Mouse (Mus musculus) limb, embryonic 15.5 days (tissue): Measurements from ENCODE around the gene Pou3f3. TPM values are rescaled to one million over a fixed set of nuclear protein-coding genes. Genes with fewer than 3 reads are reported as not detected.

ENCODE experiments used
- ATAC-seq: fragments of 200-750 bp; cut with Nextera tagmentation; 2 replicates; pipeline ENCODE4 v1.8.0; 2017; ENCODE audit warnings: low read depth, moderate TSS enrichment; ENCODE audit not compliant: insufficient number of reproducible peaks, low FRiP score, low TSS enrichment
- H3K27ac ChIP-seq: fragments of 300-500 bp; sonication (generic); 2 replicates; pipeline ENCODE4 v1.5.1; 2015; ENCODE audit warnings: moderate library complexity, mild to moderate bottlenecking, inconsistent platforms
- H3K27me3 ChIP-seq: fragments of 300-500 bp; sonication (generic); 2 replicates; pipeline ENCODE4 v1.6.1; 2015; ENCODE audit warnings: inconsistent platforms
- H3K36me3 ChIP-seq: fragments of 300-500 bp; sonication (generic); 2 replicates; pipeline ENCODE4 v1.6.1; 2015; ENCODE audit warnings: inconsistent platforms
- H3K4me1 ChIP-seq: fragments of 300-500 bp; sonication (generic); 2 replicates; pipeline ENCODE4 v1.6.1; 2015; ENCODE audit warnings: inconsistent platforms
- H3K4me2 ChIP-seq: fragments of 300-500 bp; sonication (generic); 2 replicates; pipeline ENCODE4 v1.6.1; 2015; ENCODE audit warnings: mild to moderate bottlenecking, inconsistent platforms
- H3K4me3 ChIP-seq: fragments of 300-500 bp; sonication (generic); 2 replicates; pipeline ENCODE4 v1.5.1; 2015; ENCODE audit warnings: mild to moderate bottlenecking, inconsistent platforms
- H3K9ac ChIP-seq: fragments of 300-500 bp; sonication (generic); 2 replicates; pipeline ENCODE4 v1.6.1; 2015; ENCODE audit warnings: inconsistent platforms
- H3K9me3 ChIP-seq: fragments of 300-500 bp; sonication (generic); 2 replicates; pipeline ENCODE4 v1.6.1; 2016; ENCODE audit warnings: inconsistent platforms
- WGBS: fragments of 180-500 bp; shearing (Covaris S2); methylation state at CpG from one replicate; pipeline ENCODE4 v1.1.7; 2015; 5-methylcytosine and 5-hydroxymethylcytosine counted together
- polyA plus RNA-seq: library from polyadenylated mRNA; unstranded; fragments of >200 nt; fragmentation: Nextera tagmentation; extraction: Ambion mirVana; gene quantifications from 2 replicates; pipeline ENCODE4 v1.2.1, GENCODE M21; 2015

Gene Pou3f3
- polyA plus RNA-seq, 1 experiment from 2014 or later: 0.86 TPM

DNA sequence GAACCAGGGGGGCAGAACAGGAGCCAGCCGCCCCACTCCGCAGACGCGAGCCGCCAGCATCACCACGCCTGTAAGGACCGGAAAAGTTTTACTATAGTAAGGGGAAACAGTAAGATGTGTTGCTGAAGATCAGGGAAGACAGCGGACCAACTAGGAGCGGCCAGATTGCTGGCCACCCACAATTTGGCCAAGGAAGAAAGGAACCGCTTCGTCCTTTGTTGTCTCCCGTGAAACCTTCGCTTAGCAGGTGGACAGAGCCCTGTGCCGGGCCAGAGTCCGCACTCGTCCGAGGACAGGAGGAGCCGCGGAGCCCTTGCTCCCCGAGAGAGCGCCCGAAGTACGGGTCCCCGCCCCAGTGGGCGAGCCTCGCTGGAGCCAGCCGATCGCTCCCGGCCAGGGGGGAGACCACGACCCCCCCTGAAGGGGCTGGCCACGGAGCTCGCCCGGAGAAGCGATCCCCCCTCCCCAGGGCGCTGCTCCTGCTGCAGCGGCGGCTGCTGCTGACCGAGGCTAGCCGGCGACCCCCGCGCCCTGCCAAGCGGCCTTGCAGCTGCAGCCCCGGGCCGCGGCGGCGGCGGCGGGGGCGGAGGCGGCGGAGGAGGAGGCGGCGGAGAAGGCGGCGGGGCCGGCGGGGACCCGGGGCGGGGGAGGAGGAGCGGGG, 933 bp downstream of the Pou3f3 start:
- peaks cover 90% of the 10 kb centered on the region for H3K27me3 ChIP-seq
- no peak overlapping the region for H3K9ac ChIP-seq
- no peak overlapping the region for H3K27ac ChIP-seq
- peak overlapping the region; percentile 42 for H3K4me3 ChIP-seq
- peaks cover 50% of the 10 kb centered on the region for H3K4me1 ChIP-seq
- WGBS: under 1% methylated on average over 40 of the region's 62 CpGs
- no peaks in the 10 kb centered on the region for H3K36me3 ChIP-seq
- ATAC-seq: no peak
- no peaks in the 10 kb centered on the region for H3K9me3 ChIP-seq
- H3K4me2 ChIP-seq: peak overlapping the region; percentile 64

DNA sequence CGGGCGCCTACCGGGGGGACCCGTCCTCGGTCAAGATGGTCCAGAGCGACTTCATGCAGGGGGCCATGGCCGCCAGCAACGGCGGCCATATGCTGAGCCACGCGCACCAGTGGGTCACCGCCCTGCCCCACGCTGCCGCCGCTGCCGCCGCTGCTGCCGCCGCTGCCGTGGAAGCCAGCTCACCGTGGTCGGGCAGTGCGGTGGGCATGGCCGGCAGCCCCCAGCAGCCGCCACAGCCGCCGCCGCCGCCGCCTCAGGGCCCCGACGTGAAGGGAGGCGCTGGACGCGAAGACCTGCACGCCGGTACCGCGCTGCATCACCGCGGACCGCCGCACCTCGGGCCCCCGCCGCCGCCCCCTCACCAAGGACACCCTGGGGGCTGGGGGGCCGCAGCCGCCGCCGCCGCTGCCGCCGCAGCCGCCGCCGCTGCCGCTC, 1.8 kb downstream of the Pou3f3 start:
- peaks cover 90% of the 10 kb centered on the region for H3K27me3 ChIP-seq
- 0 out of 2 replicates have a peak overlapping the region, but pooled peaks have one; percentile 26 for H3K9ac ChIP-seq
- no peak overlapping the region for H3K27ac ChIP-seq
- peak overlapping the region; percentile 42 for H3K4me3 ChIP-seq
- peak overlapping the region; percentile 64 for H3K4me2 ChIP-seq
- no peaks in the 10 kb centered on the region for H3K9me3 ChIP-seq
- H3K36me3 ChIP-seq: no peaks in the 10 kb centered on the region
- peaks cover 50% of the 10 kb centered on the region for H3K4me1 ChIP-seq
- ATAC-seq: no peak
- WGBS: under 1% methylated on average over 38 of the region's 58 CpGs

DNA sequence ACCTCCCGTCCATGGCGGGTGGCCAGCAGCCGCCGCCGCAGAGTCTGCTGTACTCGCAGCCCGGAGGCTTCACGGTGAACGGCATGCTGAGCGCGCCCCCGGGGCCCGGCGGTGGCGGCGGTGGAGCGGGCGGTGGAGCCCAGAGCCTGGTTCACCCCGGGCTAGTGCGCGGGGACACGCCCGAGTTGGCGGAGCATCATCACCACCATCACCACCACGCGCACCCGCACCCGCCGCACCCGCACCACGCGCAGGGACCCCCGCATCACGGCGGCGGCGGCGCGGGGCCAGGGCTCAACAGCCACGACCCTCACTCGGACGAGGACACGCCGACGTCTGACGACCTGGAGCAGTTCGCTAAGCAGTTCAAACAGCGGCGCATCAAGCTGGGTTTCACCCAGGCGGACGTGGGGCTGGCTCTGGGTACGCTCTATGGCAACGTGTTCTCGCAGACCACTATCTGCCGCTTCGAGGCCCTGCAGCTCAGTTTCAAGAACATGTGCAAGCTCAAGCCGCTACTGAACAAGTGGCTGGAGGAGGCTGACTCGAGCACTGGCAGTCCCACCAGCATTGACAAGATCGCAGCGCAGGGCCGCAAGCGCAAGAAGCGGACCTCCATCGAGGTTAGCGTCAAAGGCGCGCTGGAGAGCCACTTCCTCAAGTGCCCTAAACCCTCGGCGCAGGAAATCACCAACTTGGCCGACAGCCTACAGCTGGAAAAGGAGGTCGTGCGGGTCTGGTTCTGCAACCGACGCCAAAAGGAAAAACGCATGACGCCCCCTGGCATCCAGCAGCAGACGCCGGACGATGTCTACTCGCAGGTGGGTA, 2.4 kb downstream of the Pou3f3 start:
- no peak for ATAC-seq
- no peak overlapping the region for H3K27ac ChIP-seq

DNA sequence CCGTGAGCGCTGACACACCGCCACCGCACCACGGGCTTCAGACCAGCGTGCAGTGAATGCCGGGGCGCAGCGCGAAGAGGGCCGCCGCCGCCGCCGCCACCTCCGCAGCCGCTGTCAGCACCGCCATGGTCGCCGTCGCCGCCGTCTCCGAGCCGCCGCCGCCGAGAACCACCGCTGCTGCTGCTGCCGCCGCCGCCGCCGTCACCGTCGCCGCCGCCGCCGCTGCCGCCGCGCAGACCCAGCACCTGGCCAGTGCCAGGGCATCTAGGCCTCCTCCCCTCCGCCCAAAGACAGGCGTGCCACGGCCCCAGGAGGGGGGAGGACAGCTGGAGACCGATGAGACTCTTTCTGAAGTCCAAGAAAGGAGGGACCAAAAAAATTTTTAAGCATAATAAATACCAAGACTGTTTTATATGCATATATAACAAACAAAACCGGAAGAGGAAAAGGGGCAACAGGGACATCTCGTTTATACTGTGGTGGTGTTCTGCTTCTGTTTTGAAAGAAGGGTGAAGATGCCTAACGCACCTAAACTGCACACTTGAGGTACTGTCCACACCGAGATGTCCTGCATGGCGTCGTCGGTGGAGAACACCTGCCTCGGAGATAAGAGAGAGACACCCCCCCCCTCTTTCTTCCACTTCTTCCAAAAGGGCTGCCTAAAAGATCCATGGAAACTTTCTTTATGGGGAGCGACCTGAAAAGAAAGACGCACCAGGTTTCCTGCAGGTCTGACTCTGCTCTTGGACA, 3.2 kb downstream of the Pou3f3 start:
- peaks cover 46% of the 10 kb centered on the region for H3K4me1 ChIP-seq
- peaks cover 91% of the 10 kb centered on the region for H3K27me3 ChIP-seq
- H3K4me3 ChIP-seq: peak overlapping the region; percentile 42
- no peak for ATAC-seq
- H3K4me2 ChIP-seq: peak overlapping the region; percentile 64
- no peak overlapping the region for H3K27ac ChIP-seq
- H3K9ac ChIP-seq: no peak overlapping the region
- WGBS: 3% methylated on average over 33 of the region's 57 CpGs
- no peaks in the 10 kb centered on the region for H3K36me3 ChIP-seq
- no peaks in the 10 kb centered on the region for H3K9me3 ChIP-seq

More for the DNA sequence above, 2.4 kb downstream of the Pou3f3 start:
- Histone ChIP-seq H3K27me3 (peaks cover 89% of the 10 kb centered on the region), H3K9me3 (no peaks in the 10 kb centered on the region), H3K4me2 (peak overlapping the region; percentile 64), H3K4me1 (peaks cover 50% of the 10 kb centered on the region), H3K4me3 (peak overlapping the region; percentile 42), H3K9ac (0 out of 2 replicates have a peak overlapping the region, but pooled peaks have one; percentile 26), H3K36me3 (no peaks in the 10 kb centered on the region)
- WGBS: under 1% methylated on average over 77 of the region's 80 CpGs

DNA sequence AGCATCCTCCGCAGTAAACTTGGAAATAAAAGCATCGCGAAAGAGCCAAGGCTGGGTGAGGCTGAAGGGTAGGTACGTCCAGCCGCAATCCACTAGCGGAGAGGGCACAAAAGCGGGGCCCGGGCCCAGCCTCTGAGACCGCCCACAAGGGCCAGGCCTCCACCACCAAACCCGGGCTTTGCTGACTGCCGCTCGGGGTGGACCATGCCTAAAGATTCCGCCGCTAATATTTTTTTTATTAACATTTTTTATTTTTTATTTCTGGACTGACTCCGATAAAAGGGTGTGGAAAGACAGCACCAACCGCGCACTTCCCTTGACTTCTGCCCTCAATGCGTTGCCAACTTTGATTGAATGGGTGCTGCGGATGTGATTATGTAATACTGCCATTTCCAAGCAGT, 3.9 kb downstream of the Pou3f3 start:
- 5% methylated on average over 19 of the region's 19 CpGs for WGBS
- ATAC-seq: no peak
- Histone ChIP-seq H3K4me1 (peaks cover 41% of the 10 kb centered on the region), H3K27me3 (peaks cover 91% of the 10 kb centered on the region), H3K27ac (no peak overlapping the region), H3K4me3 (peak overlapping the region; percentile 42; the same call in 1 of the 2 replicates), H3K36me3 (no peaks in the 10 kb centered on the region), H3K9me3 (no peaks in the 10 kb centered on the region), H3K9ac (no peak overlapping the region), H3K4me2 (0 out of 2 replicates have a peak overlapping the region, but pooled peaks have one; percentile 12)

DNA sequence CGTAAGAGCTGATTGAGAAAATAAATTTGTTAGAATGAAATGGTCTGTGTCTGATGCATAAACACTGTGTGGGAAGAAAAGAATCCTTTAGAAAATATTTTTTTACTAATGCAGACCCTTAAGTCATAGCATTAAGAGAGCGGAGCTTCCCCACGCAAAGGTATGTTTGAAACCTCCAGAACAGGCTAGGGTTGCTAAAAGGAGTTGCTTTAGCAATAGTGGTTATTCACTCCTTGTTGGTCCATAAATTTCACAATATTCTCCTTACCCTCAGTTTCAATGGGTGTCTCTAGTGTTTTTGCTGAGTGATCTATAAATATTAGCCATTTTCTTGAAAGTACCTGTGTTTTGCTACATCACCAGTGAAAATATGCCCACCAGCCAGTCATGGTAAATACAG, 4.6 kb downstream of the Pou3f3 start:
- Histone ChIP-seq H3K9ac (no peak overlapping the region), H3K27ac (no peak overlapping the region), H3K27me3 (peaks cover 89% of the 10 kb centered on the region), H3K9me3 (no peaks in the 10 kb centered on the region), H3K4me2 (no peak overlapping the region), H3K4me3 (no peak overlapping the region), H3K36me3 (no peaks in the 10 kb centered on the region), H3K4me1 (peaks cover 34% of the 10 kb centered on the region)
- 26% methylated on average over 3 of the region's 3 CpGs for WGBS
- no peak for ATAC-seq

DNA sequence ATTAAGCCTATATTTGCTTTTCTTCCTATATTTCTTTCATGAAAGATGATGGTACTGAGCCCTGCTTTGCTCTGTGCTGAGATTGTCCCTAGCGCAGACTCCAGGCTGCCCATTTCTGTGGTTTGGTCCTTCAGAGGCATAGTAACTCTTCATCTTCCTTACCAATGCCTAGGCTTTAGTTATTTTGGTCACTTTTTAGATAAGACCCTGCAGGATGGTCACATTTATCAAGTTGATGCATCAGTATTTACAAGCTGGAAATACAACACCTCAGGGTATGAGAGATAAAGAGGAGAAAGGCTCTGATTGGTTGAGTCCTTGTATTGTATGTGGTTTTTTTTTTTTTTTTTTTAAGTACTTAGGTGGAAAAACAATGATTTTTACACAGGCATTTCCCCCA, 5.2 kb downstream of the Pou3f3 start:
- Histone ChIP-seq H3K36me3 (no peaks in the 10 kb centered on the region), H3K27ac (no peak overlapping the region), H3K9me3 (no peaks in the 10 kb centered on the region), H3K4me3 (no peak overlapping the region), H3K27me3 (peaks cover 91% of the 10 kb centered on the region), H3K9ac (no peak overlapping the region), H3K4me1 (peaks cover 30% of the 10 kb centered on the region), H3K4me2 (no peak overlapping the region)
- ATAC-seq: no peak
- WGBS: 23% methylated on average over 1 of the region's 1 CpGs

DNA sequence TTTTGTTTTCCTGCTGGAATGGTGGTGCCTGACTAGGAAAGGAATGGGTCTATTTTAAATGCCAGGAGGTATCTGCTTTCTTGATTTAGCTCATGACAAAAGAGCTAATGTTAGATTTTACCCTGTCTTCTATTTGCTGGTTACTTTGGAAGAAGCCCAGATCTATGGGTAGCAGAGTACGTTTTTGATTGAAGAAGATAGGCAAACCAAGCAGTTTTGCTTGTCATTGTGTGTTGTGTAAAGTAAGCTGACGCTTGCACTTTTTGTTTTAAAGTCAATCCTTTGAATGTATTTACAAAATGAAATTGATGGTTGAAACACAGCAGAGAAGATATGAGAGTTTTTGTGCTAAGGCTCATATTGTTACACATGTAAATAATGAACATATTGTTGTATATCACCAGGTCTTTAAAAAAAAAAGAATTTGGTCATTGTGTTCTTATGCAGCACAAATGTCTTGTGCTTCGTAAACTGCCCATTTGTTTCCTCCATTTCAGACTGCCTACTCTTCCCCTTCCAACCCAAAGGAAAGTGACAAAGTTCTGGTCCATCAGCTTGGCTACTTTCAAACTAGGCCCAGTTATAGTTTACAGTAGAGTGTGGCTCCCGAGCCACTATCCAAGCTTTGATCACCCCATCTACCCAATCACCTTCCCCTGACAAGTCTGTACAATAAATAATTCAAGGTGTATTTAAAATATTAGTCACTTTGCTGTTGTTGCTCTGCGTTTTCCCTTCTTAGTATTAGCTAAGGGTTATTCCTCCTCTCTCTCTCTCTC, 6.5 kb downstream of the Pou3f3 start:
- H3K27ac ChIP-seq: no peak overlapping the region
- H3K27me3 ChIP-seq: peaks cover 89% of the 10 kb centered on the region
- H3K36me3 ChIP-seq: no peaks in the 10 kb centered on the region
- no peaks in the 10 kb centered on the region for H3K9me3 ChIP-seq
- ATAC-seq: no peak
- no peak overlapping the region for H3K4me3 ChIP-seq
- peaks cover 19% of the 10 kb centered on the region for H3K4me1 ChIP-seq
- H3K9ac ChIP-seq: no peak overlapping the region
- no peak overlapping the region for H3K4me2 ChIP-seq
- 34% methylated on average over 5 of the region's 5 CpGs for WGBS

DNA sequence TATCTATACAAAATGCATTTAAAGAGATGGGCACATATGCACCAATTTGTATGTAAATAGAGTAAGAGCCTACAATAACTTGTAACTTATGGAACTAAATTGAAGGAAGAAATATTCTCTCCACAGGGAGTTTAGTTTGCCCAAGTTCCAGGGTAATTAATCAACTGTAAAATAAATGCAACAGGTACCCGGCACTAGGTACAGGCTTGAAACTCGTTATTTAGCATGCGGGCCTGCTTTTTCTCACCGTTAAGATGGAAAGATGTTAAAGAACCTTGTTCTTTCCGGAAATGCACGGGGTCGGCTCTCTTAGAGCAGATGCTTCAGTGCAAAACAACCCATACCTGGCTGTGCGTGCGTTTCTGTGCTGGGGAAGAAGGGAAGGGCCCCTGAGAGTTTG, 7.4 kb downstream of the Pou3f3 start:
- ATAC-seq: no peak
- no peaks in the 10 kb centered on the region for H3K36me3 ChIP-seq
- peaks cover 10% of the 10 kb centered on the region for H3K4me1 ChIP-seq
- no peak overlapping the region for H3K9ac ChIP-seq
- no peak overlapping the region for H3K4me3 ChIP-seq
- peaks cover 89% of the 10 kb centered on the region for H3K27me3 ChIP-seq
- H3K27ac ChIP-seq: no peak overlapping the region
- no peaks in the 10 kb centered on the region for H3K9me3 ChIP-seq
- H3K4me2 ChIP-seq: no peak overlapping the region
- WGBS: 8% methylated on average over 9 of the region's 9 CpGs

DNA sequence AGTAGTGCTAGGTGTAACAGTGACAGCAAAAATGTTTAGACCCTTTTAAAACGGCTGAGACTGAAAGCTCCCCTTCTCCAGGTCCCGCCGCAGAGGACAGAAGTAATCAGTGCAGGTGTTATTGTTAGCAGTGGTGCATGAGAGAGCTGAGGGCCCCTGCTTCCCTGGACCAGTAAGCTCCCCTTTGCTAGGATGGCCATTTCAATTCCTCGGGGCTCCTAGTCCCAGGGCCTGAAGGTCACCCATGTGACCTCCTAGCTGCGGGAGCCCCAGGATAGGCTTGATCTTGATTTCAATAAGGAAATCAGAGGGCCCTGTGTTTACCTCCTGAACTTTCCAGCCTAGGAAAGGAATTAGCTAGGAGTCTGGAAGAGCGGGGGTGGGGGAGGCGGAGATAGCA, 7.9 kb downstream of the Pou3f3 start:
- H3K4me1 ChIP-seq: peaks cover 5% of the 10 kb centered on the region
- H3K9me3 ChIP-seq: no peaks in the 10 kb centered on the region
- H3K4me3 ChIP-seq: no peak overlapping the region
- H3K4me2 ChIP-seq: no peak overlapping the region
- no peaks in the 10 kb centered on the region for H3K36me3 ChIP-seq
- H3K27ac ChIP-seq: no peak overlapping the region
- no peak for ATAC-seq
- 5% methylated on average over 7 of the region's 7 CpGs for WGBS
- no peak overlapping the region for H3K9ac ChIP-seq
- peaks cover 89% of the 10 kb centered on the region for H3K27me3 ChIP-seq
